ENCODE assay signal across 21 mouse cellular contexts in the genomic region with DNA sequence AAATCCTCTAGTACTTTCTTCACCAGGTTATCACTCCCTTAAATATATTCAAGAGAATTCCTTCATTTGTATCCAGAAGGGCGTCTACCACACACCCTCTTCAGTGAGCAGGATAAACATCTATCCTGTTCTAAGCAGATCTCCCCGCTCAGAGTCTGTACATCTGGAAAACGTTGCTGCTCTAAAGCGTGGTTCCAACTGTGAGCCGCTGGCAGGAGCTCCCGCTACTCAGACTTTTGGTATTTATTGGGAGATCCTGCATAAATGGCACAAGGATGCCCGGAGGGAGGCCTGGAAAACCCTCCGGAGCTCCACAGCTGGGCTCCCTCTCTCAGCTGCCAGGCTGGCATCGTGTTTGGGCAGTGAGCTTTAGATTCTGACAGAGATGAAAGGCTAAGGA. TPM values are rescaled to one million over a fixed set of nuclear protein-coding genes. Genes with fewer than 3 reads are reported as not detected.
DNase-seq lines count a peak whose midpoint lies in the region; ATAC-seq lines count a peak whose summit lies in the region.
"Had no signal": no experiment of that assay in that cellular context is flagged by ENCODE, and none has a peak within 500 bp of the region (broad histone marks: within the 10 kb centered on the region; RNA-seq: fewer than 3 reads in every experiment).

No protein-coding gene starts in this region.

- H3K9ac ChIP-seq in embryonic facial prominence, embryonic 13.5 days, result no peak overlapping the region
- H3K9ac ChIP-seq in limb, embryonic 15.5 days, result no peak overlapping the region
- H3K9ac ChIP-seq: hindbrain, embryonic 14.5 days; lung, embryonic 15.5 days had no signal

- H3K9me3 ChIP-seq in embryonic facial prominence, embryonic 13.5 days, result no peaks in the 10 kb centered on the region; the same call in 1 of the 2 replicates
- H3K9me3 ChIP-seq in embryonic facial prominence, embryonic 10.5 days, result no peaks in the 10 kb centered on the region
- no peaks in the 10 kb centered on the region for H3K9me3 ChIP-seq in limb, embryonic 15.5 days
- H3K9me3 ChIP-seq: lung, embryonic 15.5 days had no signal

- ATAC-seq in embryonic facial prominence, embryonic 13.5 days (ENCODE audit: insufficient number of reproducible peaks, insufficient read depth, low FRiP score, low TSS enrichment, low read depth), result no peak
- 0 out of 2 replicates have a peak, but pooled peaks have one; percentile 74 for ATAC-seq in limb, embryonic 15.5 days (ENCODE audit: insufficient number of reproducible peaks, low FRiP score, low TSS enrichment, low read depth)
- ATAC-seq: forebrain, embryonic 16.5 days; inflammation-experienced regulatory T-cells, adult 6 months had no signal

- no peaks in the 10 kb centered on the region for H3K36me3 ChIP-seq in embryonic facial prominence, embryonic 13.5 days
- H3K36me3 ChIP-seq in embryonic facial prominence, embryonic 10.5 days (replicated peaks), result no peaks in the 10 kb centered on the region
- H3K36me3 ChIP-seq in limb, embryonic 15.5 days, result no peaks in the 10 kb centered on the region
- H3K36me3 ChIP-seq: lung, embryonic 15.5 days had no signal

- H3K27me3 ChIP-seq in embryonic facial prominence, embryonic 13.5 days, result no peaks in the 10 kb centered on the region
- no peaks in the 10 kb centered on the region for H3K27me3 ChIP-seq in embryonic facial prominence, embryonic 10.5 days (replicated peaks; ENCODE audit: low read depth, poor library complexity, severe bottlenecking)
- no peaks in the 10 kb centered on the region for H3K27me3 ChIP-seq in limb, embryonic 15.5 days
- H3K27me3 ChIP-seq: lung, embryonic 15.5 days had no signal

- no peak overlapping the region for H3K4me2 ChIP-seq in embryonic facial prominence, embryonic 13.5 days
- H3K4me2 ChIP-seq in limb, embryonic 15.5 days, result no peak overlapping the region
- H3K4me2 ChIP-seq: heart, embryonic 11.5 days; hindbrain, embryonic 14.5 days; liver, embryonic 11.5 days; lung, embryonic 15.5 days had no signal

- 41% methylated on average over 9 of the region's 9 CpGs for WGBS in embryonic facial prominence, embryonic 13.5 days
- WGBS in embryonic facial prominence, embryonic 10.5 days, result 74% methylated on average over 9 of the region's 9 CpGs
- WGBS in limb, embryonic 15.5 days, result 37% methylated on average over 9 of the region's 9 CpGs

- peak overlapping the region; percentile 69 for H3K27ac ChIP-seq in embryonic facial prominence, embryonic 13.5 days
- no peak overlapping the region for H3K27ac ChIP-seq in embryonic facial prominence, embryonic 10.5 days (replicated peaks)
- H3K27ac ChIP-seq in limb, embryonic 15.5 days, result peak overlapping the region; percentile 68
- H3K27ac ChIP-seq: hindbrain, embryonic 14.5 days; lung, embryonic 15.5 days had no signal

- H3K4me3 ChIP-seq in embryonic facial prominence, embryonic 13.5 days, result no peak overlapping the region
- H3K4me3 ChIP-seq in embryonic facial prominence, embryonic 10.5 days, result no peak overlapping the region
- H3K4me3 ChIP-seq in limb, embryonic 15.5 days, result no peak overlapping the region
- H3K4me3 ChIP-seq: lung, embryonic 15.5 days had no signal

- 0 out of 2 replicates have a peak, but pooled peaks cover 3% of the 10 kb centered on the region for H3K4me1 ChIP-seq in embryonic facial prominence, embryonic 13.5 days
- H3K4me1 ChIP-seq in embryonic facial prominence, embryonic 10.5 days, result no peaks in the 10 kb centered on the region
- H3K4me1 ChIP-seq in limb, embryonic 15.5 days, result peaks cover 11% of the 10 kb centered on the region
- H3K4me1 ChIP-seq: lung, embryonic 15.5 days had no signal

- DNase-seq in embryonic facial prominence, embryonic 10.5 days (ENCODE audit: low spot score), result no peak
- DNase-seq in ES-CJ7 (ENCODE audit: low read depth, low spot score), result peak; percentile 33
- DNase-seq in ZHBTc4 (ENCODE audit: low read depth, low spot score), result peak; percentile 46
- no peak for DNase-seq in layer of hippocampus, adult 11-12 months (ENCODE audit: low spot score)
- DNase-seq in kidney, postnatal 25 days, result no peak
- DNase-seq: adrenal gland, postnatal 10 days; cerebellum, adult 9-10 months; cerebellum, postnatal 36 days; kidney, adult 11 months; kidney, postnatal 14 days; midbrain, embryonic 14.5 days; thymus, adult 2 months; thymus, postnatal 36 days had no signal

RNA-seq across cellular contexts. Expression of a gene that starts 54.3 kb away (rescaled TPM):
- 13.1 and 18.7 TPM in 2 replicates for polyA plus RNA-seq in embryonic facial prominence, embryonic 13.5 days (2015; fragmentation: Nextera tagmentation; extraction: Ambion mirVana)
- 23.0 and 25.0 TPM in 2 replicates for polyA plus RNA-seq in embryonic facial prominence, embryonic 10.5 days (2016; fragmentation: Nextera tagmentation; extraction: Ambion mirVana)
- 16.9 and 17.3 TPM in 2 replicates for polyA plus RNA-seq in limb, embryonic 15.5 days (2015; fragmentation: Nextera tagmentation; extraction: Ambion mirVana)

Comparison
In these comparisons a context has a peak if more than half of its experiments do, and no peak if none do; other contexts are left out.
1. DNase-seq: peak in ES-CJ7 (single experiment) and ZHBTc4 (single experiment); none in embryonic facial prominence, embryonic 10.5 days (single experiment), layer of hippocampus, adult 11-12 months (single experiment) and kidney, postnatal 25 days (0 of 2).